Mouse (Mus musculus) embryonic facial prominence, embryonic 14.5 days (tissue): ENCODE data around the gene Ttn. TPM values are rescaled to one million over a fixed set of nuclear protein-coding genes. Genes with fewer than 3 reads are reported as not detected.

Source experiments
- ATAC-seq: fragments of 200-750 bp; cut with Nextera tagmentation; 2 replicates; pipeline ENCODE4 v1.8.0; 2017; ENCODE audit warnings: low read depth, moderate number of reproducible peaks, moderate TSS enrichment
- DNase-seq: peaks from one replicate; pipeline ENCODE4 v3.0.0-alpha.2; 2015; ENCODE audit warnings: low spot score
- H3K27ac ChIP-seq: fragments of 300-500 bp; sonication (generic); replicated peaks from 2 replicates; pipeline ENCODE4 v1.5.1; 2014; ENCODE audit warnings: low read depth, mild to moderate bottlenecking, low read length, moderate library complexity
- H3K27me3 ChIP-seq: fragments of 300-500 bp; sonication (generic); replicated peaks from 2 replicates; pipeline ENCODE4 v1.6.1; 2014; ENCODE audit warnings: low read length; ENCODE audit not compliant: control insufficient read depth, insufficient read depth
- H3K36me3 ChIP-seq: fragments of 300-500 bp; sonication (generic); 2 replicates; pipeline ENCODE4 v1.6.1; 2014; ENCODE audit warnings: low read length, mixed read lengths; ENCODE audit not compliant: control insufficient read depth, insufficient read depth
- H3K4me1 ChIP-seq: fragments of 300-500 bp; sonication (generic); 2 replicates; pipeline ENCODE4 v1.6.1; 2014; ENCODE audit warnings: antibody characterized with exemption, low read length; ENCODE audit not compliant: control insufficient read depth, insufficient read depth
- H3K4me2 ChIP-seq: fragments of 300-500 bp; sonication (generic); 2 replicates; pipeline ENCODE4 v1.6.1; 2014; ENCODE audit warnings: low read depth, mild to moderate bottlenecking, low read length, moderate library complexity, mixed read lengths
- H3K4me3 ChIP-seq: fragments of 300-500 bp; sonication (generic); 2 replicates; pipeline ENCODE4 v1.5.1; 2014; ENCODE audit warnings: low read depth, mild to moderate bottlenecking, low read length
- H3K9ac ChIP-seq: fragments of 300-500 bp; sonication (generic); 2 replicates; pipeline ENCODE4 v1.6.1; 2014; ENCODE audit warnings: low read depth, mild to moderate bottlenecking, low read length, moderate library complexity, mixed read lengths
- H3K9me3 ChIP-seq: fragments of 300-500 bp; sonication (generic); 2 replicates; pipeline ENCODE4 v1.6.1; 2016; ENCODE audit warnings: low read length; ENCODE audit not compliant: control insufficient read depth
- WGBS: fragments of 180-500 bp; shearing (Covaris S2); extraction: QIAGEN DNeasy Blood & Tissue Kit; methylation state at CpG from one replicate; pipeline ENCODE4 v1.1.7; 2014; 5-methylcytosine and 5-hydroxymethylcytosine counted together
- polyA plus RNA-seq: library from polyadenylated mRNA; unstranded; fragments of >200 nt; fragmentation: Nextera tagmentation; extraction: Ambion mirVana; gene quantifications from 2 replicates; pipeline ENCODE4 v1.2.1, GENCODE M21; 2014

Gene Ttn
- polyA plus RNA-seq, 1 experiment from 2014 or later: 216 TPM

DNA sequence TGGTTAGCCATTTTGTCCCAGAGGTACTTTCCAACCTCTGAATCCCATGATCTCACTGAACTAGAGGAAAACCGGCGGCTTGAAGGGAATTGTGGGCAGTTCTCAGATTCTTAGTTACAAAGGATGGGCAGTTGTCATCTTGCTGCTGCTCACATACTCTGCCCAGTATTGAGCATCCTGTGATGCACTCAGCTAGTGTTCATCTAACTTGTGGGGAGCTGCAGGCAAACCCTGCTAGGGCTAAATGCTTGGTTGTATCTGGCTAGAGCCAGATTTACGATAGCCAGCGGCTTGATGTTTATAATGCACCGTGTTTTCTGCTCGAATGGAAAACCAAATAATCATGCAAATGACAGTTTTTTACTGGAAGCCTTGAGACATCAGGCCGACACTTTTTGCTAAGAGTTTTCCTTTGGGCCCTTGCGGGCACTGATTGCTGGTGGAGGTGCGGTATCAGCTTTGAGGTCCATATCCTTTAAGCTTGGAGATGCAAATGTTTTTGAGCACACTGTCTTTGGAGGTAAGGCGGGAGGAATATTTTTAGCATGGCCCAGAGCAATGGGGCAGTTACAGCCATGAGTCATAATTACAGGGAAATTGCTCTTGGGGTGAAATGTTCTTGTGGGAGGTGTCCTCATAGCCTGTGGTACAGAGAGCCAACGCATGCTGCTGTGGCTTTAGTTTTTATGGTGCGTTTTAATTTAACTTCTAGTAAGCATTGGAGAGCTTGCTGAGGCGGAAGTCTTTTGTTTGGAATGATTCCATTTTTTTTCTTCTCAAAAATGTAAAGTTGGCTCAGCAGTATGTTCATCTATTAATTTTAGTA is 305.7 kb downstream of the Ttn start:
- Histone ChIP-seq H3K4me2 (peak overlapping the region; percentile 72), H3K4me1 (peaks cover 14% of the 10 kb centered on the region), H3K27ac (no peak overlapping the region), H3K9ac (peak overlapping the region; percentile 88), H3K4me3 (peak overlapping the region; percentile 68), H3K27me3 (no peaks in the 10 kb centered on the region), H3K9me3 (no peaks in the 10 kb centered on the region), H3K36me3 (peaks cover 16% of the 10 kb centered on the region)
- ATAC-seq: no peak
- 56% methylated on average over 13 of the region's 13 CpGs for WGBS
- DNase-seq: no peak

DNA sequence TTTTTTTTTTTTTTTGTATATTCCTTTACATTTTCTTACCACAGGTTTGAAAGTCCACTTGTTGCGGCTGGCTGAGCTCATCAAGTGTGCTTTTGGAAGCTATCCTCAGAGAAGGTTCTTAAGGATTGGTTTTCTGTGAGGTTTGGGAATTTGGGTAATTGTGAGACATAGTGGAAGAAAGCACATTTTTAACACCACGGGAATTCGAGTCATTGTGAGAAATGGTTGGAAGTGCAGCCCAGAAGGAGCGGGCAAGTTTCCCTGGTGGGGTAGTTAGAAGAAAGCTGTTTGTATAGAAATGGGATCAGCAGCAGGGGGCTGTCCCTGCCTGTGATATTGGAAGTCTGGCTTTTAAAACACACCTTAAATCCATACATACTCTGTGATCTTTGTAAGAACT is 306.4 kb downstream of the Ttn start:
- peak overlapping the region; percentile 72 for H3K4me2 ChIP-seq
- peak overlapping the region; percentile 88 for H3K9ac ChIP-seq
- H3K36me3 ChIP-seq: peaks cover 16% of the 10 kb centered on the region
- no peak for DNase-seq
- peak overlapping the region; percentile 68 for H3K4me3 ChIP-seq
- 10% methylated on average over 4 of the region's 4 CpGs for WGBS
- ATAC-seq: no peak
- H3K4me1 ChIP-seq: peaks cover 21% of the 10 kb centered on the region
- no peaks in the 10 kb centered on the region for H3K9me3 ChIP-seq
- H3K27ac ChIP-seq: no peak overlapping the region
- no peaks in the 10 kb centered on the region for H3K27me3 ChIP-seq

DNA sequence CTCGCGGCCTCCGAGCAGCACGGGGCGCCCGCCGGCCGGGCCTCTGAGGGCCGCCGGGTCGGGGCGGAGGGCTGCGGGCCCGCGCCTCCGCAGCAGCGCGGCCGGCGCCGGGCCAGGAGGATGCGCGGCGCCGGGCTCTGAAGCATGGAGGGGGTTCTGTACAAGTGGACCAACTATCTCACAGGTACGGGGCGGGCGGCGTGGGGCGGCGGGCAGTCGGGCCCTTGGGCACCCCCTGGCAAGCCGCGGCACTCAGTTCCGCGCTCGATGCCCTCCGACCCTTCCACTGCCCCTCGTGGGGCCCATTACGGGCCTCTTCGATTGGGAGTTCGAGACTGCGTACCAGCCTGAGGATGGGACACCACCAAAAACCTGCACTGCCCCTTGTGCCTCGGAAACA is 306.9 kb downstream of the Ttn start:
- H3K36me3 ChIP-seq: peaks cover 15% of the 10 kb centered on the region
- H3K4me2 ChIP-seq: peak overlapping the region; percentile 72
- under 1% methylated on average over 13 of the region's 44 CpGs for WGBS
- no peaks in the 10 kb centered on the region for H3K27me3 ChIP-seq
- ATAC-seq (peak; percentile 31), DNase-seq (no peak)
- peak overlapping the region; percentile 88 for H3K9ac ChIP-seq
- H3K4me3 ChIP-seq: peak overlapping the region; percentile 68
- H3K27ac ChIP-seq: peak overlapping the region; percentile 80
- H3K4me1 ChIP-seq: peaks cover 21% of the 10 kb centered on the region
- H3K9me3 ChIP-seq: no peaks in the 10 kb centered on the region

DNA sequence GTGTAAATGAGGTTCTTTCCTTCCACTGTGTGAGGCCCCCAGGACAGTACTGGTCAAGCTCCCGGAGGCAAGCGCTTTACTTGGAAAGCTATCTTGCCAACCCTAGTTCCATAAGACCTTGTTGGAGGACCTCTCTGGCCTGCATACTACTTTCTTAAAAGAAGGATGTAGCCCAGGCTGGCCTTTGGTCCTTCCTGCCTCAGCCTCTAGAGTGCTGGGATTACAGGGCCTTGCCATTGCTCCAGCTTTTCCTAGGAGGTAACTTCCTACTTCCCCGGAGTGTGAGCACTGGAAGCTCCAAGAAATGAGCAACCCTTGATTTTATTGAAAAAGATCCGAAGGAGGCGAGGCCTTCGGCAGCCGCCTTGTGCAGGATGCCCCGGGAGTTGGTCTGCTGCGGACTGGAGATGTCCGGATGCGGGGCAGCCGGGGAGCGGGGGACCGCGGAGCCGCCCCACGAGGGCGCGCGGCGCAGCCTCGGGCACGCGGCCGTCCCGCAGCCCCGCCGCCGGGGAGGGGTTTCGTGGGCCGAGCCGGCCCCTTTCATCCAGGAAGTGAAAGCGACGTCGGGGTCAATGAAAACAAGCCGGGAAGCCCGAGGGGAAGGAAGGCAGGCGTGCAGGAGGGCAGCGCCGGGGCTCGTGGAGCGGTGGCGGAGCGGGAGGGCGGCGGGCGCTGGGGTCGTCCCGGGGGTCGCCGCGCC is 307.5 kb downstream of the Ttn start, which contains the start of gene Plekha3:
Plekha3 (plus strand) TSS at position 557 of the 703 bp plus-strand sequence.
- WGBS: 5% methylated on average over 36 of the region's 52 CpGs
- Histone ChIP-seq H3K36me3 (peaks cover 10% of the 10 kb centered on the region), H3K4me3 (peak within 1 kb of the TSS; percentile 68), H3K9me3 (no peaks in the 10 kb centered on the region), H3K27ac (peak within 1 kb of the TSS; percentile 80), H3K9ac (peak within 1 kb of the TSS; percentile 88), H3K4me2 (peak within 1 kb of the TSS; percentile 72), H3K27me3 (no peaks in the 10 kb centered on the region), H3K4me1 (peaks cover 21% of the 10 kb centered on the region)
- peak; percentile 93 for DNase-seq
- ATAC-seq: peak; percentile 64

DNA sequence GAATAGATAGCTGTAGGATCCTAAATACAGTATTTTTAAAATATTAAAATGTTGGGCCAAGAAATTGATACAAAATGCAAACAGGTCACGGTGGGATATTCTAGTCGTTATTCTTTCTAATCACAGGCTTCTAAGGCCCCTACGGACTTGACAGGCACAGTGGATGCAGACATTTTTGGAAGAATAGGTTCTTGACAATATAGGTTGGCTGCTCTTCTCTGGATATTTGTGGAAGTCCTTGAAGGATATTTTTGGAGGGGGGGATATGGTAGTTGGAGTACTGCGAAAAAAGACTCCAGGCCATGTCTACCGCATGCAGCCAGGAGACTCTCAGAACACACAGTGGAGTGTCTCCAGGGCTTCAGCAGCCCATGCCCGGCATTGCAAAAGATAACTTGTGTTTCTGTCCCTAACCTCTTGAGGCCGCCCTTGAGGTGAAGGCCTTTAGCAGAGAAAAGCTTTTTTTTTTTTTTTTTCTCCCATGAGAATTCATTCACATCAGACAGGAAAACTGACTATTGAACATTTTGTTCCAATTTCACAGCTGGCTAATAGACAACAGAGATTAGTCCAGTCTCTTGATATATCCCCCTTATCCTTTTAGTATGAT is 308.8 kb downstream of the Ttn start:
- Histone ChIP-seq H3K4me3 (peak overlapping the region; percentile 59), H3K4me1 (peaks cover 21% of the 10 kb centered on the region), H3K27me3 (no peaks in the 10 kb centered on the region), H3K9ac (0 out of 2 replicates have a peak overlapping the region, but pooled peaks have one; percentile 79), H3K4me2 (peak overlapping the region; percentile 82), H3K36me3 (peaks cover 6% of the 10 kb centered on the region), H3K9me3 (no peaks in the 10 kb centered on the region), H3K27ac (peak overlapping the region; percentile 93; the same call in 1 of the 2 replicates)
- peak; percentile 68 for DNase-seq
- 36% methylated on average over 7 of the region's 7 CpGs for WGBS
- ATAC-seq: no peak

DNA sequence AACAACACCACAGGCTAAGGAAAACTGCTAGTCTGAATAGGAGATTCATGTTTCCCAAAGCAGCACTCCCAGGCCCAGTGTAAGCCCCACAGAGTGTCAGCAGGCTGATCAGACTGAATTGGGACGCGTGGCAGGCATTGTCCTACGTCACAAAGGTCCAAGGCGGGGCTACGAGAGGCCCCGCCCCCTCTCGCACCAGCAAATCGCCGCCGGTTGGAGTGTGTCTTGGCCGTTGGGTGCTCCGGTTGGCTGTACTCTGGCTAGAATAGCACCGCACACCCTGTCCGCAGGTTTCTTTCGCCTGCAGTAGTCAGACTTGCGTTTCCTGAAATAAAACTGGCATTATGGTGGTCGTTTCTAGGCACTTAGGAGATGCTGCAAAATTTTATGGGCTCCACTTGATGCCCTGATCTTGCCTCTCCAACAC is 309.4 kb downstream of the Ttn start, which contains the start of gene Fkbp7:
Fkbp7 (minus strand) TSS at position 151 of the 427 bp plus-strand sequence.
- WGBS: under 1% methylated on average over 17 of the region's 17 CpGs
- Histone ChIP-seq H3K27me3 (no peaks in the 10 kb centered on the region), H3K9me3 (no peaks in the 10 kb centered on the region), H3K4me1 (peaks cover 21% of the 10 kb centered on the region), H3K36me3 (0 out of 2 replicates have a peak, but pooled peaks cover under 1% of the 10 kb centered on the region), H3K27ac (peak within 1 kb of the TSS; percentile 93), H3K4me3 (peak within 1 kb of the TSS; percentile 59), H3K9ac (peak within 1 kb of the TSS; percentile 79), H3K4me2 (peak within 1 kb of the TSS; percentile 82)
- DNase-seq: peak; percentile 95
- peak; percentile 96 for ATAC-seq

DNA sequence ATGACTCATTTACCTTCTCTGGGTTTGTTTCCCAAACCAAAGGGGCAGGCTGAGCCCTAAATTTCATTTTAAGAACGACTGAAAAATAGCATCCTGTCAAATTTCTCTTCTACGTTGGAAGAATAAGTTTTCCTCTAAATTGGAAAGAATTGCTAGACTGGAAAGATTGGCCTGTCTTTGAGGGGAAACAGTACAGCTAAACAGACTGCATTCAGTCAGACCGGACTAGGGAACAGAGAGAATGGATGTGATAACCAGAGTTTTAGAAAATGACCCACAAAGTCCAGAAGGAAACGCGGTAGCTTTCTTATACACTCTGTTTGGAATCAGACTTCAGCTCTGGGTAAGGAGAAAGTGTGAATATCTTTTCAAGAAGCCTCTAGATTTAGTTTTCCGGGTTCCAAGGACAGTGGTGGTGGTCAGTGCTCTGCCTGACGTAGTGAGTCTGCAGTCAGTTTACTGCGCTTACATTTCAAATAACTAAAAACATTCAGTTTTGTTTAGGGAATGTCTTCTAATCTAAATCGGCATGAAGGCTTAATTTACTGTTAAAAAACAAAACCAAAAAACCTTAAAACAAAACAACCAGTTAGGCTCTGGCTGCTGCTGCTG is 310.1 kb downstream of the Ttn start:
- Histone ChIP-seq H3K27me3 (no peaks in the 10 kb centered on the region), H3K4me2 (peak overlapping the region; percentile 82), H3K9ac (peak overlapping the region; percentile 79), H3K4me3 (peak overlapping the region; percentile 59), H3K9me3 (no peaks in the 10 kb centered on the region), H3K36me3 (no peaks in the 10 kb centered on the region), H3K4me1 (peaks cover 21% of the 10 kb centered on the region), H3K27ac (peak overlapping the region; percentile 93)
- ATAC-seq (no peak), DNase-seq (no peak)
- 17% methylated on average over 9 of the region's 9 CpGs for WGBS

DNA sequence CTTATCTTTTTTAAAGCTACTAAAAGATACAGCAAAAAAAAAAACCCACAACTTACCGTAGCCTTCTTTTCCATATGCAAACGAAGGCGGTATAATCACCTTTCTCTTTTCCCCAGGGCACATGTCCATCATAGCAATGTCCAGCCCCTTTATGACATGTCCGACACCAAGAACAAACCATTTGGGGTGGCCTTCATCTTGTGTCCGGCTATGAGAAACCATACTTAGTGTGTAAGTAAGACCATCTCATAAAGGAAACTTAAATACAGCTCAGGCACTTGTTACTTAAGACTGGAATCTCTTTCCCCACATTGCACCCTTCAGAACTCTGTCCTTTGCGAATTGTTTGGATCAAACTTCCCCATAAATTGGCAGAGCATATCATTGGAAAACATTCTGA is 310.7 kb downstream of the Ttn start:
- DNase-seq: no peak
- H3K9ac ChIP-seq: peak overlapping the region; percentile 79
- H3K36me3 ChIP-seq: peaks cover 4% of the 10 kb centered on the region; the same call in 1 of the 2 replicates
- H3K9me3 ChIP-seq: no peaks in the 10 kb centered on the region
- peak overlapping the region; percentile 82 for H3K4me2 ChIP-seq
- ATAC-seq: no peak
- WGBS: 83% methylated on average over 6 of the region's 6 CpGs
- 0 out of 2 replicates have a peak overlapping the region, but pooled peaks have one; percentile 93 for H3K27ac ChIP-seq
- H3K27me3 ChIP-seq: no peaks in the 10 kb centered on the region
- H3K4me1 ChIP-seq: peaks cover 19% of the 10 kb centered on the region
- peak overlapping the region; percentile 59 for H3K4me3 ChIP-seq
